Mouse (Mus musculus) gastrocnemius, adult 18-20 months (tissue): ENCODE measurements around the gene Slc25a22. TPM values are rescaled to one million over a fixed set of nuclear protein-coding genes. Genes with fewer than 3 reads are reported as not detected.

Experiments
- total RNA-seq, 2 experiments: library from RNA; stranded (reverse); gene quantifications; 2 replicates each; pipeline ENCODE4 v1.2.3; 2021

Gene Slc25a22
- total RNA-seq, 2 experiments from 2014 or later: 18.2 to 21.3 TPM

Other genes starting within 250 kb of the Slc25a22 start
- 100 to 1,000 TPM; 109 to 117 TPM for gene Hras, start 243.9 kb downstream of the Slc25a22 start, total RNA-seq
- gene Lrrc56, start 243.7 kb downstream of the Slc25a22 start, total RNA-seq: 1 to 10 TPM; 1.6 to 1.7 TPM
- gene Lmntd2, start 223.8 kb downstream of the Slc25a22 start, total RNA-seq: not detected
- under 1 TPM; 0.24 to 0.48 TPM for gene Rassf7, start 222.0 kb downstream of the Slc25a22 start, total RNA-seq
- gene Phrf1, start 209.1 kb downstream of the Slc25a22 start, total RNA-seq: 10 to 100 TPM; 19.5 to 24.8 TPM
- 1 to 10 TPM in 1 of 2 experiments, under 1 TPM in 1; 0.25 to 1.4 TPM for gene Irf7, start 171.4 kb downstream of the Slc25a22 start, total RNA-seq
- gene Cdhr5, start 161.1 kb downstream of the Slc25a22 start, total RNA-seq: not detected
- not detected for gene Sct, start 158.8 kb downstream of the Slc25a22 start, total RNA-seq
- not detected for gene Drd4, start 145.9 kb downstream of the Slc25a22 start, total RNA-seq
- 10 to 100 TPM in 1 of 2 experiments, 1 to 10 TPM in 1; 8.9 to 13.2 TPM for gene Deaf1, start 110.2 kb downstream of the Slc25a22 start, total RNA-seq
- gene Tmem80, start 110.2 kb downstream of the Slc25a22 start, total RNA-seq: 10 to 100 TPM; 13.7 to 13.9 TPM
- 1 to 10 TPM; 1.1 to 2.3 TPM for gene Eps8l2, start 99.0 kb downstream of the Slc25a22 start, total RNA-seq
- 10 to 100 TPM; 84.5 to 85.6 TPM for gene Taldo1, start 45.7 kb downstream of the Slc25a22 start, total RNA-seq
- 1 to 10 TPM; 6.6 to 7.5 TPM for gene Gatd1, start 23.8 kb downstream of the Slc25a22 start, total RNA-seq
- under 1 TPM; 0.39 to 0.47 TPM for gene Cend1, start 8.4 kb downstream of the Slc25a22 start, total RNA-seq
- under 1 TPM; 0.09 to 0.14 TPM for gene Pidd1, start 6.1 kb upstream of the Slc25a22 start, total RNA-seq
- 100 to 1,000 TPM; 526 to 630 TPM for gene Rplp2, start 9.5 kb upstream of the Slc25a22 start, total RNA-seq
- gene Pnpla2, start 17.3 kb upstream of the Slc25a22 start, total RNA-seq: 100 to 1,000 TPM; 288 to 309 TPM
- 1 to 10 TPM; 7.2 to 8.9 TPM for gene Cracr2b, start 23.2 kb upstream of the Slc25a22 start, total RNA-seq
- gene Cd151, start 29.5 kb upstream of the Slc25a22 start, total RNA-seq: 10 to 100 TPM; 82.6 to 90.7 TPM
- 10 to 100 TPM; 62.0 to 64.3 TPM for gene Polr2l, start 37.2 kb upstream of the Slc25a22 start, total RNA-seq
- gene Tspan4, start 37.3 kb upstream of the Slc25a22 start, total RNA-seq: 1 to 10 TPM; 6.6 to 7.1 TPM
- 10 to 100 TPM; 11.2 to 13.1 TPM for gene Chid1, start 102.0 kb upstream of the Slc25a22 start, total RNA-seq
- gene Ap2a2, start 124.3 kb upstream of the Slc25a22 start, total RNA-seq: 10 to 100 TPM; 51.7 to 56.6 TPM
- gene Muc6, start 217.4 kb upstream of the Slc25a22 start, total RNA-seq: not detected